Mouse (Mus musculus): ENCODE measurements around the gene Gnb5. TPM values are rescaled to one million over a fixed set of nuclear protein-coding genes. Genes with fewer than 3 reads are reported as not detected.
"Not testable (repeated sequence)": the region's sequence is repeated elsewhere in the genome, so short reads cannot be mapped to it uniquely, and the experiment has no call there.

The Gnb5 gene
- total RNA-seq, 2 experiments from 2014 or later = 28.0 to 29.9 TPM

DNA sequence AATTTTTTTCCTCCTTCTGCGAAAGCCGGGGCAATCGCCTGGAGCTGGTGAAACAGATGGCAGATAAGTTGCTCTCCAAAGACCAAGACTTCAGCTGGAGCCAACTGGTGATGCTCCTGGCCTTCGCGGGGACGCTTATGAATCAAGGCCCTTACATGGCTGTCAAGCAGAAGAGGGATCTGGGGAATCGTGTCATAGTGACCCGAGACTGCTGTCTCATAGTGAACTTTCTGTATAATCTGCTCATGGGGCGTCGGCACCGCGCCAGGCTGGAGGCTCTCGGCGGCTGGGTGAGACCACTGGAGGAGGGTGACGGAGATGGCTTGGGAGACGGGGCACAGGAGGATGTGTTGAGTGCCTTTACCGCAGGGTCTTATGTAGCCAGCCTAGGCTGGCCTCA lies 42.0 kb downstream of the Gnb5 start:
- no peak for DNase-seq
- intact Hi-C loops (cut with DNase I) = no loop called here

DNA sequence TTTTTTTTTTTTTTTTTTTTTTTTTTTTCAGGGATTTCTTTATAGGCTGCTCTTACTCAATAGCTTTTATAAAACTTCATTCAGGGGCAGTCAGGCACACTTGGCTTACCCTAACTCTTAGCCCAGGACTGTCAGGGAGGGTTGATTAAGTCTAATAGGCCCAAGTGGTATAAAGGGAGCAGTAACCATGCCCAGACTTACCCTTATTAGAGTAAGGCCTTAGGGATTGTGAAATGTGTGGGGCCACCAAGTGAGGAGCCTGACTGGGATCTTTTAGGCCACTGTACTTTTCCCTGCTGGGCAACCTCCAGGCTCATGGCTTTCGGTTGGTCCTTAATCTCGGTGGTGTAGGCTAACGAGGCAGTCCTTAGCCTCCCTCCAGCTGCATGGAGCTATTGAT lies 42.6 kb downstream of the Gnb5 start:
- intact Hi-C loops (cut with DNase I) = no loop called here

DNA sequence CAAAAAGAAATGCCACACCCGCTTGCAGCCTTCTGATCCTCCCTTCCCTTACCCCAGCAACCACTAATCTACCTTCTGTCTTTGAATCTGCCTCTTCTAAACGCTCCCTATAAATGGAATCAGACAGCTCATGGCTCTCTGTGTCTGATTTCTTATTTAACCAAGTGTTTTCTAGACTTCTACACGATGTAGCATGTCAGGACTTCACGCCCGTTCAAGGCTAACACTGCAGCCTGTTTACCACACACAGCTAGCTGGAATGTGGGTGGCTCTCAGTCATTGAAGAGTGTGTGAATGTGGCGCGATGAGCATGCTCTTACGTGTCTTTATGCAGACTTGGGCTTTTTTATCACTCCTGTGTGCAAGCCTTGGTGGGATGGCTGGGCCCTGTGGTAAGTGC lies 47.0 kb downstream of the Gnb5 start:
- intact Hi-C loops (cut with DNase I) = no loop called here
- DNase-seq = no peak

More for the DNA sequence above, 42.6 kb downstream of the Gnb5 start:
- DNase-seq = no peak

DNA sequence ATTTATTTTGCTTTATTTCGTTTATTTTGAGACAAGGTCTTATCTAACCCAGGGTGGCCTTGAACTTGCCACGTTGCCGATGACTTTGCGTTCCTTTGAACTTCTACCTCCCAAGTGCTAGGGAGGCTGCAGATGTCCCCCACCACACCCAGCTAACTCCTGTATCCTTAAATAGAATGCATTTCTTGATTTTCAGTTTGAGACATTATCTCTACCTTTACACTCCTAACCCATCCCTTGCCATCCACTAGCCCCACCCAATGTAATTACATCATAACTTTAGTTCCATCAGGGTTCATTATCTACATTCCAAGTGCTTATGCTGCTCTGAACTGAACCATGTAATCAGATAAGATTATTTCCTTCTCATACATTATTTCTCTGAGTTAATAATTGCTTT lies 49.7 kb downstream of the Gnb5 start:
- DNase-seq = no peak
- intact Hi-C loops (cut with DNase I) = no loop called here

DNA sequence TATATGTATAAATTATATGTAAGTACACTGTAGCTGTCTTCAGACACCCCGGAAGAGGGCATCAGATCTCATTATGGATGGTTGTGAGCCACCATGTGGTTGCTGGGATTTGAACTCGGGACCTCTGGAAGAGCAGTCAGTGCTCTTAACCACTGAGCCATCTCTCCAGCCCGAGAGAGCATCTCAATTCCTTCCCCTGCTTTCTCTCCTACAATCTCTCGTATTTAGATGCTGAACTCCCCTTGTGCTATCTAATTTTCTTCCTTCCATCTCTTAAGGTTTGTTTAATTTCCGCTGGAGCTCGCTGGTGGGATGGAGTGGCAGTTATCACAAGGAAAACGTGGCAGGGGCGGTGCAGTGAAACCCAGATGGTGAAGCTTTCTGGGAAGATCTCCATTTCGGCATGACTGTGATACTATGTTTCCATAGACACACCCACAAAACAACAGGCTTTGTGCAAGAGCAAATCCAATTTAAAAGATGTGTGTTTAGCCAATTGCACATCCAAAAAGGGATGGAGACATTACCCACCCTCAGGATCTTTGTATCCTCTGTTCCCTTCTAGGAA lies 51.1 kb downstream of the Gnb5 start:
- intact Hi-C loops (cut with DNase I) = no loop called here
- DNase-seq = no peak

DNA sequence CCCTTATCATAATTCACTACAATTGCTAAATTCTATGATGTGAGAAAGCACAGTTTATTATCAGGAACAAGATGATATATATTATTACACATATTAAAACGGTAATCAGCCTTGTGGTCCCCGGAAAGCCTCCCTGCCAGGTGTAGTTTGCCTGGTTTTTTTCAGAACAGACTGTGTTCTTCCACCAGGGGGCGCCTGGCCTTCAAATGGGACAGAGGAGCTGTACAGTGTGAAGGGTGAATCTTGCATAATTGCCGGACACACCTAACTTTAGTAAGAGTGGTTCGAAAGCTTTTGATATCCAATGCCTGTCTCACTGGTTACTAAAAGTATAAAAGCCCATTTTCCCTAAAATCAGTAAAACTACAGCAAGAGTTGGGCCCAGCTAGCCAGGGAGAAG lies 55.6 kb downstream of the Gnb5 start:
- intact Hi-C loops (cut with DNase I) = loop anchor here (1.0 to 5.0 kb wide), 4 partner anchors 41 to 221 kb away; no protein-coding TSS in a partner anchor

DNA sequence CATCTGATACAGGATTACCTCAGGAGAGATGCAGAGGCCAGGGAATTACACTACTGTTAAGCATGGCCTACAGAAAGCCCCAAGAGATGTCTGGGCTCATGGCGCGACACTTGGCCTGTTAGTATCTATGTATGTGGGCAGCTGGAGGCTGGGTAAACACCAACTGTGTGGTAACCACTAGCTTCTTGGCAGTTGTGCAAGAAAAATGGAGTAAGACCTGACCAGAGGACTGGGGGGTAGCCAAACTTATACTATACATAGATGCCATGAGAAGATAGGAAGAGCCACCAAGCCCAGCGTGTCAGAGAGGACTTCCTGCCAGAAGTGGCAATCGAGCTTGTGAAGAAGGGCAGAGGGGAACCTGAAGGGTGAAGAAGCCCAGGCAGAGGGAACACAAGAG lies 56.1 kb downstream of the Gnb5 start:
- no peak for DNase-seq
- intact Hi-C loops (cut with DNase I) = loop anchor here (5.0 kb wide), 1 partner anchor 40 kb away; no protein-coding TSS in a partner anchor

More for the DNA sequence above, 55.6 kb downstream of the Gnb5 start:
- DNase-seq = peak; percentile 86 to 90

DNA sequence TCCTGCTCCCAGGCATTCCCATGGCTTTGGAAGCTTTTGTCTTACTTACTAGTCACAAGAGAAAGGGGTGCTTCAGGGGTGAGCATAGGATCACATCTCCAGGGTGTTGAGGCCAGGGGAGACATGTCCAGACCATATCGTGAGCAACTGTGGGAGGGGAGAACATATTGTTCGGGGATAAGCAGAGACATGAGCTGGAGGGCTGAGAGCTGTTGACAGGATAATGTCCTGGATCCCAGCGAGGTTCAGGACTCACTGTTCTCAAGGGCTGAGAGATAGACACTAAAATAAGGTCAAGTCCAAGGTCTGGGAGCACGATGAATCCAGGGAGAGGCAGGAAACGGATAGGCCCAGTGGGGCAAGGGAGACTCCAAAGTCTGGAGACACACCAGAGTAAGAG lies 56.9 kb downstream of the Gnb5 start:
- DNase-seq = peak in 1 of 2 experiments; percentile 14
- intact Hi-C loops (cut with DNase I) = loop anchor here (5.0 kb wide), 1 partner anchor 39 kb away; no protein-coding TSS in a partner anchor

DNA sequence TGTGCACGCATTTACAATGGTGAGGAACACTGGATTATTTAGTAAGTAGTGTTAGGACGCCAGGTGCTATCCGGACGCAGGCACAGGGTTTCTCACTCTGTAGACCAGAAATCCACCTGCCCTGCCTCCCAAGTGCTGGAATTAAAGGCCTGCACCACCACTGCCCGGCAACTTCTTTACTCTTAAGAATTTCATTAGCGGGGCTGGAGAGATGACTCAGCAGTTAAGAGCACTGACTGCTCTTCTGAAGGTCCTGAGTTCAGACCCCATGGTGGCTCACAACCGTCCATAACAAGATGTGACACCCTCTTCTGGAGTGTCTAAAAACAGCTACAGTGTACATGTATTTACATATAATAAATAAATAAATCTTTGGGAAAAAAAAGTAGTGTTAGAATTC lies 57.6 kb downstream of the Gnb5 start:
- not testable (repeated sequence) for DNase-seq
- intact Hi-C loops (cut with DNase I) = loop anchor here (5.0 kb wide), 1 partner anchor 39 kb away; no protein-coding TSS in a partner anchor

DNA sequence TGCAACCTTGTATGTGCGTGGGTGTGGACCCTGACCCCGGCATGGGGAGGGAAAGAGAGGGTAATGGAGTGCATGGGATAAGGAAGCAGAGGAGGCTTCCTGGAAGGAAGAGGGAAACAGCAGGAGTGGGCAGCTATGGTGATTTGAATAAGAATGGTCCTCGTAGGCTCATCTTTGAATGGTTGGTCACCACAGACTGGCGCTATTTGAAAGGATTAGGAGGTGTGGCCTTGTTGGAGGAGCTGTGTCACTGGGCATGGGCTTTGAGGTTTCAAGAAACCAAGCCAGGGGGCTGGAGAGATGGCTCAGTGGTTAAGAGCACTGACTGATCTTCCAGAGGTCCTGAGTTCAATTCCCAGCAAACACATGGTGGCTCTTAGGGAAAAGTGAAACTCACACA lies 59.1 kb downstream of the Gnb5 start:
- intact Hi-C loops (cut with DNase I) = no loop called here
- DNase-seq = no peak

DNA sequence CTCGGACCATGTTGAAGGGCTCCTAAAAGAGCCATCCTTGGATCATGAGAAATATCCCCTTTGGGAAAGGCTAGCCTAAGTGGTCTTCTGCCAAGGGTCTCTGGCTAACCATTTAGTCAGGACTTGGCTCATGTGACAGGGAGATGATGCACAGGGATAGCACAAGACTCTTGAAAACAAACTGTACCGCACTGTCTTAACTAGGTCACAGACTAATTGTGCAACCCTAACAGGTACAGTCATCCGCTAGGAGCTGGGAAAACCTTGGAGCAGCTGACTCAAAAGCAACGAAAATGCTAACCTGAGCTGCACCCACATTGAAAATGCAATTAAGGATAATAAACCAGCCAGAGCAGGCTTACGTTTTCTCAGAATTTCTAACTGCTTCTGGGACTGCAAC lies 60.1 kb downstream of the Gnb5 start:
- intact Hi-C loops (cut with DNase I) = no loop called here
- DNase-seq = no peak

DNA sequence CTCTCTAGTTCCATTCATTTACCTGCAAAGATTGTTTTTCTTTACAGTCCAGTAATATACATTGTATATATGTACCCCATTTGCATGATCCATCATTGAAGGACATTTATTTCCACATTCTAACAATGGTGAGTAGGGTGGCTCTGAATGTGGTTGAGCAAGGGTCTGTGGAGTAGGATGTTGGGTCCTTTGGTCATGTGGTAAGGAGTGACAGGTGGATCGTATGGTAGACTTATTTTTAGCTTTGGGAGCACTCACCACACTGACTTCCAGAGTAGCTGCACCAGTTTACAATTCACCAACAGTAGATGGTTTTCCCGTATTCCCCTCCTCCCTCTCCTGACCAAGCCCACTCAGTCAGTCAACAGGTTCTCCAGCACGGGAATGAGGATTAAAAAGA lies 62.7 kb downstream of the Gnb5 start:
- DNase-seq = no peak
- intact Hi-C loops (cut with DNase I) = no loop called here

DNA sequence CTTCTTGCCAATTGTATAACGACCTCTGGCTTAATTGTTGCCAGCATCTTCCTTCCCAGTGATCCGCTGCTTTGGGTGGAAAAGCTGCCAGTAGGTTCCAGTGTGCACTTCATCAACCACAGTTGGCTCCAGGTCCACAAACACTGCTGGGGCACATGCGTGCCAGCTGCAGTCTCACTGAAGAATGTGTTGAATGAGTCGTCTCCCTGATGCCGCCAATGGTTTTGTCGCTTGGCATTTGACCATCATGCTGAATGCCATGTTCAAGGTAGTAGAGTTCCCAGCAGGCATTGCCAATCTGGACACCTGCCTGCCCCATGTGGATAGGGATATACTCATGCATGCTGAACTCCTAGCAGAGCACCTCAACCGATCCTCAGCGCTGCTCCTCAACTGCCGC lies 69.5 kb downstream of the Gnb5 start:
- no peak for DNase-seq
- intact Hi-C loops (cut with DNase I) = no loop called here

DNA sequence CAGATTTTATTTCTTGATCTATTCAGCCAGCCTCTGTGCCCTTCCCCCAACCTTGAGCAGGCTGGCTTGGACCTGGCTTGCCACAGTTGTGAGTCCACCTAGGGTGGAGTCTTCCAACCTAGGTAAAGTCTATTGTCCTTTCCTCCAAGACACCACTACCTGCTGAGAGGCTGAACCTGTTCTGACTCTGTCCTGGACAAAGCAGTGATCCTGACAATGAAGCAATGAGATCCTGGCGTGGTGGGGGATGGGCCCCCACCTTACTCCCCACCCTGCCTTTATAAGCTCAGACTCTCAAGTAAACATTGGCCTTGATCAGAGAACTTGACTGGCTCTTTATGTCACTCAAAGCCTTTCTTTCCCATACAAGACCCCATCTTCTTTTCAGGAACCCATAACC lies 70.3 kb downstream of the Gnb5 start:
- intact Hi-C loops (cut with DNase I) = no loop called here
- DNase-seq = no peak

DNA sequence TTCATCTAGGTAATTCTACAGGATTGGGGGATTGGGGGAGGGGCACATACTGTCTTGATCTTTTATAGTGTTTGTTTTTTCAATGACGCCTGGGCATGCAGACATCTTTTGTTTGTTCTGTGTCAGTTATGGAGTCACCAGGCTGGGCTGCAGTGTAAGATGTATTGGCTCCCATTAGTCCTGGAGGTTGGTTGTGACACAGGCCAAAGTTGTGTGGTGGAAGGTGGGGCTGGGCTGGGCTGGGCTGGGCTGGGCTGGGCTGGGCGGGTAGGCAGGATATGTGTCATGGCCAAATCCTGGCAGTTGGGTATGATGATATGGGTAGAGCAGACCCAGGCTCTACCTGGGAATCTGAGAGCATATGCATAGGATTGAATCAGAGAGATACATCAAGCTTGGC lies 72.7 kb downstream of the Gnb5 start:
- DNase-seq = no peak
- intact Hi-C loops (cut with DNase I) = no loop called here

DNA sequence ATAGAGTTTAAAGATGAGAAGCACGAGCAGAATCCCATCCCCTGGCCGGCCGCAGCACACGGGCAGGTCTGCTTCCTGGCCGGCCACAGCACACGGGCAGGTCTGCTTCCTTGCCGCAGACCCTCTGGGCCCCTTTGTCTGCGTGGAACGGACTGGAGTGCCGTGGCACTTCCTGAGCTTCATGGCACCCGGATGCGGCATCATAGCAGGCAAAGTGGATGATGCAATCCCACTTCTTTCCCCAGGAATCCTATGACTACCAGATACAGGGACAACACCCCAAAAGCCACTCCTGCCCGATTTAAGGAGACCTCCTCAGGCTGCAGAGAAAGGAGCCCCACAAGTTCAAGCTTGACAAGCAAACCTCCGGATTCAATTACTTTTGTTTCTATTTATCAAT lies 76.7 kb downstream of the Gnb5 start:
- intact Hi-C loops (cut with DNase I) = no loop called here
- no peak for DNase-seq

DNA sequence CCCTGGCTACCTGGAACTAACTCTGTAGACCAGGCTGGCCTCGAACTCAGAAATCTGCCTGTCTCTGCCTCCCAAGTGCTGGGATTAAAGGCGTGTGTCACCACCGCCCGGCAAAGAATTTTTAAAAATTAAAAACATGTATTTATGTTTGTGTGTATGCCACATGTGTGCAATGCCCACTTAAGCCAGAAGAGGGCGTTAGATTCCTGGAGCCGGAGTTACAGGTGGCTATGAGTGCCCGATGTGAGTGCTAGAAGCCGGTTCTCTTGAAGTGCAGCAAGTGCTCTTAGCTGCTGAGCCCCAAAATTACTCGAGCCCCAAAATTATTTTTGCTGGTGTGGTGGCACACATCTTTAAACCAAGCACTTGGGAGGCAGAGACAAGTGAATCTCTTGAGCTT lies 77.7 kb downstream of the Gnb5 start:
- no peak for DNase-seq
- intact Hi-C loops (cut with DNase I) = no loop called here

DNA sequence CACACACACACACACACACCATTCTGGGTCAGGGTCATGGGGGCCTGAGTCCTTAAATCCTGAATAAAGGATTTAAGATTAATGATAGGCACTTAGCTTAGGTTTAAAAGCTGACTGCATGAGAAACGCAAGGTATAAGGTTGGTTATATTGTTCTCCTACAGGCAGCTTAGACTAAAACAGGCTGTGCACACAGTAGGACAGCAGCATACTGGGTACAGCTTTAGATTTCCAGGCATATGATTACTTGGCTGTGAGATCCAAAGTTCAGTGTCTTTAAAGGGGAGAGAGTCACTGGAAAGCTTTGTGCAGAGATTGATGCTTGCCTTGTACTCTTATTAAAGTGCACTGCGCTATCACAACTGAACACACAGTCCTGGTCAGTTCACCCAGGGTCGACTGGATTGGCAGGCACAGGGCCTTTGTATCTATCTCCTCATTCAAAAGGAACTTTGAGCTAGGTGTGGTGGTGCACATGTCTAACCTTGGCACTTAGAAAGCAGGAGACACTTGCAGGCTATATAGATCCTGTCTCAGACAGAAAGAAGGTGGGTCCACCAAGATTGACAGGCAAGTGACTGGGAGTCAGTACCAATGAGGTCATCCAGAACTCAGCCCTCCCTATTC lies 78.4 kb downstream of the Gnb5 start:
- intact Hi-C loops (cut with DNase I) = no loop called here
- DNase-seq = no peak

DNA sequence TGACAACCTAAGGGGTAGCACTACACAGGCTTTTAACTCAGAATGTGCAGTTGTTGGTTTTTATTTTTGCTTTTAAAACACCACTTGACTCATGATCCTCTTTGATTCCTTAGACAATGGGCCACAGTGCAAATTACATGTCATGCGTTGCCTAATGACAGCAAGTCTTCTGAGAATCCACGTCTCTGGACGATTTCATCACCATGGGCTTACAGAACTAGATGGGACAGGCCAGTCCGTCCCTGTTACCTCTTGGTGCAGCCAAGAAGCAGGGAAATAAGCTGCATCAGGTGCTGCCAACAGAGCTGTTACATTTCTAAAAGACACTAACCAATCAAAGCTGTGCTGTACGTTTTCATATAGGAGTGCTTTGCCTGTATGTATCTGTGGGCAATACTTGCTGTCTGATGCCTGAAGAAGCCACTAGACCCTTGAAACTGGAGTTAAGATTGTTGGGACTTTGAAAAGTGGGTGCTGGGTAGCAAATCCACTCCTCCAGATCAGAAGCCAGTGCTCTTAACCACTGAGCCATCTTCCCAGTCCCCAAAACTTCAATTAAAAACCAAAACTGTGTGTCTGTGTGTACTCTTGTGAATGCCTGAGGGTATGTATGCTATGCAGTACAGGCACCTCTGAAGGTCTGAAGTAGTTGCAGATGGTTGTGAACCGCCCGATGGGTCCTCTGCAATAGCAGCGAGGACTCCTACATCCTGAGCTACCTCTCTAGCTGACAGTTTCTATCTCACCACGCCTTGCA lies 79.3 kb downstream of the Gnb5 start:
- no peak for DNase-seq
- intact Hi-C loops (cut with DNase I) = no loop called here

DNA sequence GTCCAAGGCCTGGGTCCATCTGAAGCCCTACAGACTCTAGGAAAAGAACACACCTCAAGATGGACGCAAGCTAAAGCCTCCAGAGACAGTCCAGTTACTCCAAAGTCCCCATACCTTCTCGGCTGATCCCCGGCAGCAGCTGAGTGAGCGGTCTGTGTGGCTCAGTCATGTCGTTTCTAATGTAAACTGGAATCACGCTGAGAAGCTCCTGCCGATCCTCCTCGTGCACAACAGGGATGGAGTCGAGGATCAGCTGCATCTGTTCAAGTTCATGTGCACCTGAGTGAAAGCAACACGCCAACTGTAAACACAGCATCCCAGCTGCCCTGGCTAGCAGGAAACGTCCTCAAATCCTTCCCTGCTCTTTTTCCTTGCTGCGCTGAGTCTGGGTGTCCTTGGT lies 87.2 kb downstream of the Gnb5 start:
- intact Hi-C loops (cut with DNase I) = no loop called here
- DNase-seq = no peak

All from heart, postnatal 14 days (tissue).